Comparison of ENCODE assay signal across 9 mouse cellular contexts in genomic region chr4:22476967-22477710, GRCm38 (mm10). TPM values are rescaled to one million over a fixed set of nuclear protein-coding genes. Genes with fewer than 3 reads are reported as not detected.
DNase-seq lines count a peak whose midpoint lies in the region; ATAC-seq lines count a peak whose summit lies in the region.
"Had no signal": no experiment of that assay in that cellular context is flagged by ENCODE, and none has a peak within 500 bp of the region (broad histone marks: within the 10 kb centered on the region; RNA-seq: fewer than 3 reads in every experiment).

No protein-coding gene starts in this region.

- peak; percentile 42; the same call in 1 of the 2 replicates for ATAC-seq in common myeloid progenitor, adult 5-6 weeks (replicated peaks; ENCODE audit: low read depth, poor library complexity, severe bottlenecking)
- ATAC-seq in hindbrain, embryonic 11.5 days (ENCODE audit: low FRiP score) = peak; percentile 77
- no peak for ATAC-seq in liver, embryonic 12.5 days
- ATAC-seq in erythroblast, adult 5-6 weeks (replicated peaks; ENCODE audit: low FRiP score, poor library complexity, severe bottlenecking) = no peak

- no peaks in the 10 kb centered on the region for H3K36me3 ChIP-seq in hindbrain, embryonic 11.5 days (ENCODE audit: control insufficient read depth, insufficient read depth, low read length)
- no peaks in the 10 kb centered on the region for H3K36me3 ChIP-seq in liver, embryonic 12.5 days

- DNase-seq in gastrocnemius, postnatal 14 days = peak; percentile 8
- no peak for DNase-seq in gastrocnemius, adult 18-20 months (ENCODE audit: low spot score)
- DNase-seq in A20 (ENCODE audit: low read depth, low spot score) = peak; percentile 36
- DNase-seq in hindbrain, embryonic 11.5 days (ENCODE audit: low spot score) = peak; percentile 84
- peak; percentile 74 for DNase-seq in right cerebral cortex, postnatal 4 days

- WGBS in hindbrain, embryonic 11.5 days = 1% methylated on average over 23 of the region's 23 CpGs
- 2% methylated on average over 23 of the region's 23 CpGs for WGBS in liver, embryonic 12.5 days (ENCODE audit: insufficient replicate concordance)

- H3K4me2 ChIP-seq in hindbrain, embryonic 11.5 days (replicated peaks; ENCODE audit: low read depth, low read length) = peak overlapping the region; percentile 85
- peak overlapping the region; percentile 44 for H3K4me2 ChIP-seq in liver, embryonic 12.5 days

- H3K9ac ChIP-seq in hindbrain, embryonic 11.5 days (ENCODE audit: low read depth, low read length) = peak overlapping the region; percentile 67
- H3K9ac ChIP-seq in liver, embryonic 12.5 days = no peak overlapping the region

- no peaks in the 10 kb centered on the region for H3K9me3 ChIP-seq in hindbrain, embryonic 11.5 days (ENCODE audit: control insufficient read depth, low read length)
- no peaks in the 10 kb centered on the region for H3K9me3 ChIP-seq in liver, embryonic 12.5 days (replicated peaks)

- peak overlapping the region; percentile 94 for H3K27ac ChIP-seq in hindbrain, embryonic 11.5 days (ENCODE audit: low read depth, low read length)
- H3K27ac ChIP-seq in liver, embryonic 12.5 days = no peak overlapping the region

- peaks cover 3% of the 10 kb centered on the region; the same call in 1 of the 2 replicates for H3K4me1 ChIP-seq in hindbrain, embryonic 11.5 days (replicated peaks; ENCODE audit: control insufficient read depth, insufficient read depth, low read length)
- no peaks in the 10 kb centered on the region for H3K4me1 ChIP-seq in liver, embryonic 12.5 days

- H3K27me3 ChIP-seq in hindbrain, embryonic 11.5 days (ENCODE audit: control insufficient read depth, insufficient read depth, low read length) = no peaks in the 10 kb centered on the region
- H3K27me3 ChIP-seq in liver, embryonic 12.5 days (replicated peaks) = peaks cover 80% of the 10 kb centered on the region

- intact Hi-C loops in gastrocnemius, postnatal 14 days (cut with DNase I; ENCODE audit: low total_unique reads) = loop anchor here (10.0 kb wide), 1 partner anchor 1678 kb away; no protein-coding TSS in a partner anchor

- H3K4me3 ChIP-seq in hindbrain, embryonic 11.5 days (ENCODE audit: low read depth, low read length) = peak overlapping the region; percentile 49
- H3K4me3 ChIP-seq in liver, embryonic 12.5 days = no peak overlapping the region

RNA-seq across cellular contexts. Expression of gene Pou3f2, which starts 11.0 kb away (rescaled TPM):
- total RNA-seq in gastrocnemius, postnatal 14 days (2021) = under 1 TPM; 0.13 to 0.14 TPM
- not detected for total RNA-seq in gastrocnemius, adult 18-20 months (2021)
- total RNA-seq in common myeloid progenitor, adult 5-6 weeks (2017) = not detected in 2 replicates
- polyA plus RNA-seq in hindbrain, embryonic 11.5 days (2014; fragmentation: Nextera tagmentation; extraction: Ambion mirVana) = 44.5 and 64.1 TPM in 2 replicates
- not detected in 2 replicates for polyA plus RNA-seq in liver, embryonic 12.5 days (2016; fragmentation: Nextera tagmentation; extraction: Ambion mirVana)
- not detected in 2 replicates for total RNA-seq in erythroblast, adult 5-6 weeks (2015; ENCODE audit: low replicate concordance)
- total RNA-seq in erythroblast, adult 5-6 weeks (2017; ENCODE audit: low replicate concordance) = not detected in 2 replicates
- polyA plus RNA-seq: large intestine, adult 2 months had no signal

Comparison
In these comparisons a context has a peak if more than half of its experiments do, and no peak if none do; other contexts are left out.
1. ATAC-seq: peak in common myeloid progenitor, adult 5-6 weeks (single experiment) and hindbrain, embryonic 11.5 days (single experiment); none in liver, embryonic 12.5 days (single experiment) and erythroblast, adult 5-6 weeks (single experiment).